Mouse (Mus musculus) myocyte (in vitro differentiated cells): ENCODE results near the gene Entpd8.

Experiments used
- MAX ChIP-seq: IDR thresholded peaks from one replicate; pipeline ENCODE4 v1.6.1; 2011; ENCODE audit warnings: low read depth, mild to moderate bottlenecking, control low read depth
- MYOG ChIP-seq, 3 experiments: IDR thresholded peaks; one replicate each; pipeline ENCODE4 v1.6.1; 2011; ENCODE audit warnings: control low read depth in 2 of 3, low read depth in 2 of 3, mild to moderate bottlenecking in 2 of 3; ENCODE audit not compliant: insufficient read length in 2 of 3, control insufficient read depth in 1 of 3, insufficient read depth in 1 of 3
- POLR2A ChIP-seq: IDR thresholded peaks from one replicate; pipeline ENCODE4 v1.6.1; 2011; ENCODE audit warnings: low read depth, mild to moderate bottlenecking, control low read depth, moderate library complexity; ENCODE audit not compliant: insufficient read length
- USF1 ChIP-seq: IDR thresholded peaks from one replicate; pipeline ENCODE4 v1.6.1; 2011; ENCODE audit warnings: low read depth, mild to moderate bottlenecking, control low read depth, moderate library complexity

- TF ChIP-seq POLR2A (no peak), MYOG (IDR thresholded peaks at IDR 0.05; ENCODE audit: control insufficient read depth in 1 of 3, insufficient read depth in 1 of 3, insufficient read length in 2 of 3, low read depth in 2 of 3) (no peak), MAX (no peak), USF1 (no peak)
These were observed 7.7 kb downstream of the Entpd8 start for GRCm38 (mm10) chr2:25087842-25088241.
